Mouse (Mus musculus): ENCODE data around the gene Igsf23.

Igsf23 gene

DNA sequence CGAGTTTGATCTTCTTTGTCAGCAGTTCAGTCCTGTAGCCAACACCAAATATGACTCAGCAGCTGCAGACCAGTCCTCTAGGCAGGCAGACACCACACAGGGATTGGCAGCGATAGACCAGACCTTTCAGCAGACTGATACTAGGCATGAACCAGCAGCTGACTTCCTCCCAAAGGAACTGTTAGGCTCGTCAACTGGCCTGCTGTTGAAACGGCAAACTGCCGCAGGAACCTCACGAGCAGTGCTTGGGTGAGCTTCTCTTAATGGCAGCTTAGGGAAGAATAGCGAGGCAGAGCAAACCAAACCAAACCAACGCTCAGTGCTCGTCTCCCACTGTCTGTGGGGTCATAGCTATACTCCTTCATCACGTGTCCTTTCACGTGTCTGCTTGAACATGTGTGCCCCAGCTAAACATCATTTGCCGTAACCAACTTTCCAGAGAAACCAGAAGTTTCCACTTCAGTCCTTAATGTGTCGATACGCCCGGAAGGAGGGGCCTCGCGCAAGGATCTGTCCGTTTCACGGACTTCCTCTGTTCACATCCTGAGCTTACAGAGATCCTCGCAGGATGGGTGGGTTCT lies 15.3 kb downstream of the Igsf23 start:
- DNase-seq (ENCODE audit: low spot score) = no peak

DNA sequence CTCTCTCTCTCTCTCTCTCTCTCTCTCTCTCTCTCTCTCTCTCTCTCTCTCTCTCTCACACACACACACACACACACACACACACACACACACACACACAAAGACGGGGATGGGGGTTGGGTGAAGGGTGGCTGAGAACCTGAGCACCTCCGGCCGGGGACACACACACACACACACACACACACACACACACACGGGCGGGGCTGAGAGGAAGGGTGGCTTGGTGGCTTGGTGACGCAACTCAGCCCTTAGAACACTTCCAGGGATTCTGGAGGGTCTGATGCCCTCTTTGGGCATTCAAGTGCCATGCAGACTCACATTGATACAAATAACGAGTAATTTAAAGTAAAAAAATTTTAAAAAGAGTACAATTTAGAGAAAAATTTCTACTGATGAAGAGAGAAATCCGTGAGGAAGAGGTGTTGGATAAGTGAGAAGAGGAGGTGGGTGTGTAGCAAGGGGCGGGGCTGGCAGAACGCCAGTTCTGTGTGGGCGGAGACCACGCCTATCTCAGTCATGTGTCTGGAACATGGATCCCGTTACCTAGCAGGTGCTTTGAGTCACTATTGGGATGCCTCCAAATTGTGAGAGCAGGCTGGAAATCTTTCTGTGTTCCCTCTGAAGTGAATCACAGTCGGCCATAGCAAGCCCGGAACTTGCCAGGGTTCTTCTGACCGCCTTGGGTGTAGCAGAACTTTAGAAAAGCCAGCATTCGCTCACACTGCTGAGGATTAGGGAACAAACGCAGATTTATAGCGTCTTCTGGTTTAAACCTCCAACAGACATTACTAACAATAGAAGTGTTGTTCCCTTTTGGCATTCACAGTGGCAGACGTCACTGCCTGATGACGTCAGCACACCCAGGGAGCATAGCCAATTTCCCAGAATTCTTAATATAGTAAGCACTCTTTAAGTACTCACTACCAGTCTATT lies 17.4 kb downstream of the Igsf23 start:
- DNase-seq (ENCODE audit: low spot score) = peak; percentile 81

DNA sequence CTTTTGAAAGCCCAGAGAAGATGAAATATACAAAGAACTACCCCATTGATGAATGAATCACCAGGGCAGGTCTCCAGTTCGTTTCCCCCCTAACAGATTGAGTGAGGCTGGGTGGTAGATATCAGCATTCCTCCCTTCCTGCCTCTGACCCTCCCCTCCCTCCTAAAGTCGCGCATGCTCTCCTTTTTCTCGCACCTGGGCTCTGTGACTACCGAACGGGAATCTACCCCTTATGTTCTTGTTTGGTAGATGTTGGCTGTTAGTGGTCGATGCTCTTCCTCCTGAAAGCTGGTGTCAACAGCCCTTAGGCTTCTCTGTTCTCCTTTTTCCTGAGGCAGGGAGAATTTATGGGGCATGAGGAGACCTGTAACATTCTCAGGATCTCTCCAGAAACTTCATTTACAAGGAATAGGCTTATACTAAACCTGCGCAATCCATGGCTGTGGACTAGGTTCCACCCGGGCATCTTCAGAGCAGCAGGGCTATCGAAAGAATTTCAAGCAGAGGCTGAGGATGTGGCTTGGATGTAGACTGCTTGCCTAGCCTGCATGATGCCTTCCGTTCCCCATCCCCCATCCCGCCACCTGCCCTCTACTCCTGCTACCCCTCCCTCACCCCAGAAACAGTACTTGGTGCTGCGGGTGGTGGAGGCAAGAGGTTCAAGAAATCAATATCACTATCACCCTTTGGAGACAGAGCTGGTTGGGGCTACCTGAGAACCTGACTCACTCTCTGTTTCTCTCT lies 18.3 kb downstream of the Igsf23 start:
- no peak for DNase-seq (ENCODE audit: low spot score)

DNA sequence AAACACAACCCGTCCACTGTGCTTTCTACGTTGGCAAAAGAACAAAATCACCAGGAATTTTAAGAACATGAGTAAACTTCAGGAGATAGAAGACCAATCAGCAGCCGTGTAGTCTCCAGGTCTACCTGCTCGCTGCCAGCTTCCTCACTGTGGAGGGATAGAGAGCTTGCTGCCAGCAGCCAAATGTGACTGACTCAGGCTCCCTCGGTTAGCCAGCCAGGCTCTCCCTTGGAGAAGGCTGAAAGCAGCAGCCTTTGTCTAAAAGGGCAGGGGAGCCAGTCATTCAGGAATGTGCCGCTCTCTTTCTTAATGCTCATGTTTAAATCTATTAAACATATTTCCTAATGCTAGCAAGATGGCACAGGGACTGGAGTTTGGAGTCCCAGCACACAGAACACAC lies 20.1 kb downstream of the Igsf23 start:
- peak; percentile 38 for DNase-seq (ENCODE audit: low spot score)

DNA sequence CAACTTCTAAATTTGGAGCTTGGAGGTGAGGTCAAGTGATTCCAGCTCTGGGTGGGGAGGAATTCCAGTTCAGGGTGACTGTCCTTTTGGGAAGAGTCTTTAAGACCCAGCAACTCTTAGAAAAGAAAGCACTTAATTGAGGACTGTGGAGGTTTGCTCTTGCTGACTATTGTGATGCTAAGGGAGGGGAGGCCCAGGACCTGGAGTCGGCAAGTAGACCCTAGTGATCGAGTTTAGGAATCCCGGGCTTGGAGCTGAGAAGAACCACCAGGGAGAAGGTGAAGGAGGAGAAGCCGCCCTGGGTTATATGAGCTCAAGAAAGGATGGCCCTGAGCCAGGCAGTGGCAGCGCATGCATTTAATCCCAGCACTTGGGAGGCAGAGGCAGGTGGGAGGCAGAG lies 22.1 kb downstream of the Igsf23 start:
- DNase-seq (ENCODE audit: low spot score) = no peak

DNA sequence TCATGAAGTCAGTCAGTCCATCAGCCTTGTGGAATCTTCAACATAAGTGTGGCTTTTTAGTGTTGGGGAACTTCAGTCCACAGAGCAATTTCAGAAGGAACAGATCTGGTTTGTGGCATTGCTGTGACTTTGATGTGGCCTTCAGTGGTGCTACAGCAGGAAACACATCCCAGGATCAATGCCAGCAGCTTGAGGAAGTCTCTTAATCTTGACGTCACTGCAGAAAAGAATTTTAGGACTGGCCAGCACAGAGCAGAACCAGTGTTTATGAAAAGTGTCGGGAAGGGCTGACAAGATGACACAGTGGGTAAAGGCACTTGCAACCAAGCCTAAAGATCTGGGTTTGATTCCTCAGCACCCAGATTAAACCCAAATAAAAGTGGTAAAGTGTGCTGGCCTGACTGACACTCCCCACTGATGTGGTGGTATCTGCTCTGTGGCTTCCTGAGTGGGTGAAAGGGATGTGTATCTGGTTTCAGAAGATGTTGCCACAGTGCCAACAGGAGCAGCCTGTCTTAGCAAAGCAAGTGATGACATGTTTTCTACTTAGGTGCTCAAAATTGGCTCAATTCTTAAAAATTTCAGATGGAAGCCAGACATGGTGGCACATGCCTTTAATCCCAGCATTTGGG lies 23.6 kb downstream of the Igsf23 start:
- DNase-seq (ENCODE audit: low spot score) = peak; percentile 57

DNA sequence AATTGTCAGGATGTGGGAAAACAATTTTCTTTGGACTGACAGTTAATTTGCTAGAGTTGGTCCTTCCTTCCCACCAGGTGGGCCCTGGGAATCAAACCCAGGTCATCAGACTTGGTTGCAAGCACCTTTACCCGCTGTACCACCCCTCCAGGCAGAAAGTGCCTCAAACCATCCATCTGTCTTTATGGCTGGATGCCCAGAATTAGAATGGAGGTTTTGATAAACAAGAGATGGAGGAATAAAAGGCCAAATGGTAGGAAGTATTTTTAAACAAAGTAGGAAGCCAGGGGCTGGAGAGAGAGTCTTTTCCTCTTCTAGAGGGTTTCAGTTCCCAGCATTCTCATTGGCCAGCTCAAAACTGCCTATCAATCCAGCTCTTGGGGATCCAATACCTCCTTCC lies 25.2 kb downstream of the Igsf23 start:
- no peak for DNase-seq (ENCODE audit: low spot score)

DNA sequence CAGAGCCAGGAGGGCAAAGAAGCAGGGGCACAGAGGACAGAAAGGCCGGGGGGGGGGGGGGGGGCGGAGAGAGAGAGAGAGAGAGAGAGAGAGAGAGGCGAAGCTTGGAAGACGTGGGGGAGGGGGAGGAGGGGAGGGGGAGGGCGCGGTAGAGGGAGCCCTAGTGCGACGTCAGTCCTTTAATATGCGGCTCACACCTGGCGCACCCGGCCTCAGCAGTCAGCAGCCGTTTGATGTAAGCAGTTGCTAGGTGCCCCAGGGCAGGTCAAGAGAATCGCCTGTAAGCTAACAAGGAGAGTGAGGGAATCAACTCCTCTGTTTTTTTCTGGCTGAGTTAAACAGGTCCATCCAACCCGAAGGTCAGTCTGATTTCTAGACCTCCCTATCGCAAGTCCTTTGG lies 26.8 kb downstream of the Igsf23 start:
- DNase-seq (ENCODE audit: low spot score) = no peak

DNA sequence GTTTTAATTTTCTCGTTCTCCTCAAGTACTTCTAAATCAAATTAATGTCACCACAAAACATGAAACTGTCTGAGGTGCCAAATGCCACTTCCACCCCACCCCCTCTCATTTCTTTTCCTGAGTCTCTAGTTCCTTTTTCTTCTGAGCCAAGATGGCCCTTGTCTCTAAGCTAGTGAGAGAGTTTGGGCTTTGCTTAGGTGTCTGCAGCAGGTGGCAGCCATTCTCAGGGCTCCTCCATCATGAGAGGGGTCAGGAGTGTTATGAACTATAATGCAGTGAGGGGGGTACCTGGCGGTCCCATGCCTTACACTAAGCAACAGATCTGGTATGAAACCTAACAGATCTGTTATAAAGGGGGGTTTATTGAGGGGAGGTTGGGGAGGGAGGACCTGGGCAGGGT lies 27.2 kb downstream of the Igsf23 start:
- DNase-seq (ENCODE audit: low spot score) = no peak

DNA sequence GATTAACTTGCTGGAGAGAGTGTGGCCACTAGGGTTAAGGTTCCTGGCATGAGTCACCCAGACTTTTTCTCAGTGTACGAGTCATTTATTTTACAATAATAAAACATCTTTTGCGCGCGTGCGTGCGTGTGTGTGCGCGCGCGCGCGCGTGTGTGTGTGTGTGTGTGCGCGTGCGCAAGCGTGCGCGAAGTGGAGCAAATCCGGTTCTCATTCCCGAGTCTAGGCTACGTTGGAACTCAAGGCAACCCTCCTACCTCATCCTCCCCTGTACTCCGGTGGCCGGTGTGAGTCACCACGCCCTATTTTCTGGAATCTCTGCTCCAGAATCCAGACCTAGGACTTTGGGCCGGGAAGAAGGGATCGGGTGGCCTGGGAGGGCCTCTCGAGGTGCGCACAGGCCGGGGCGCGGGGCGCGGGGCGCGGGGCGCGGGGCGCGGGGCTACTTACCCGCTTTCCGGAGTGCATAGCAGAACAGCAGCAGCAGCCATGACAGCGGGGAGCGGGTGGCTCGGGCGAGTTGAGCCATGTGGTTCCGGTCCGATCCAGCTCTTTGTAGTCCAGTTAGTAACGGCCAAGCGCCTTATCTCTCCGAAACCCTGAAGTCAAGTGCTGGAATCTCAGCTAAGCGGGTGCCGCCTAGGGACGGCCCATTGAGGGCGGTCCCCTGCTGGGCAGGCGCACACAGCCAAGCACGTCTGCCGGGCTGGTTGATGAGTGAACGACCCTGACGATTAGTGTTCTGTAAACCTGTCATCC lies 29.9 kb downstream of the Igsf23 start, which contains the start of gene Pvr:
Pvr (minus strand) TSS at position 655 of the 756 bp plus-strand sequence.
- DNase-seq (ENCODE audit: low spot score) = peak; percentile 86

DNA sequence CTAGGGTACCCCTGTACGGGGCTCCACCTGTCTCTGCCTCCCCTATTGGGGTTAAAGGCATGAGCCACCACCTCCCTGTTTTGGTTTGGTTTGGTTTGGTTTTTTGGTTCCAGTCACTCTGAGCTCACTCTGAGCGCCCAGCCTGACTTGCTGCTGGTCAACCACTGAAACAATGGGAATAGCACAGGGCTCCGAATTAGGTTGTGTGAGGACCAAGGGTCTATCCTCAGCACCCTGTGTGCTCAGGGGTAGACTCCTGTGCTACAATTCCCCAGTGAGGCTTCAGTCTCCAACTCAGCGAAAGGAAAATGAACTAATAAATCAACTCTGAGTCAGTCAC lies 30.4 kb downstream of the Igsf23 start:
- DNase-seq (ENCODE audit: low spot score) = no peak

DNA sequence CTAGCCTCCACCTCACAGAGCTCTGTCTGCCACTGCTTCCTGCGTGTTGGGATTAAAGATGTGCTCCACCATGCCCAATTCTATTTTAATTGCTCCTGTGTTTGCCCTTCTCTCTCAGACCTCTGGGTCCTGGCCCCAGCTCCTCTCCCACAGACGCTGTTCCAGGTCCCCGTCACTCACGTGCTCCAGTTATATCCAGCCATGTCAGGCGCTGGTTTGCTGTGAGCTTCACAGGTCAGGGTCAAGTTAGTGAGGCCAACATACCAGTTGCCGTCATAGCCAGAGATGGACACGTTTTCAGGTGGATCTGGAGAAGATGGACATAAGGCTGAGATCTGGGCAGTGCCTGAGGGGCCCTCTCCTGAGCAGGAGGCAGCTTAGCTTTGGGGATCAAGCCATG lies 36.0 kb downstream of the Igsf23 start:
- no peak for DNase-seq (ENCODE audit: low spot score)

DNA sequence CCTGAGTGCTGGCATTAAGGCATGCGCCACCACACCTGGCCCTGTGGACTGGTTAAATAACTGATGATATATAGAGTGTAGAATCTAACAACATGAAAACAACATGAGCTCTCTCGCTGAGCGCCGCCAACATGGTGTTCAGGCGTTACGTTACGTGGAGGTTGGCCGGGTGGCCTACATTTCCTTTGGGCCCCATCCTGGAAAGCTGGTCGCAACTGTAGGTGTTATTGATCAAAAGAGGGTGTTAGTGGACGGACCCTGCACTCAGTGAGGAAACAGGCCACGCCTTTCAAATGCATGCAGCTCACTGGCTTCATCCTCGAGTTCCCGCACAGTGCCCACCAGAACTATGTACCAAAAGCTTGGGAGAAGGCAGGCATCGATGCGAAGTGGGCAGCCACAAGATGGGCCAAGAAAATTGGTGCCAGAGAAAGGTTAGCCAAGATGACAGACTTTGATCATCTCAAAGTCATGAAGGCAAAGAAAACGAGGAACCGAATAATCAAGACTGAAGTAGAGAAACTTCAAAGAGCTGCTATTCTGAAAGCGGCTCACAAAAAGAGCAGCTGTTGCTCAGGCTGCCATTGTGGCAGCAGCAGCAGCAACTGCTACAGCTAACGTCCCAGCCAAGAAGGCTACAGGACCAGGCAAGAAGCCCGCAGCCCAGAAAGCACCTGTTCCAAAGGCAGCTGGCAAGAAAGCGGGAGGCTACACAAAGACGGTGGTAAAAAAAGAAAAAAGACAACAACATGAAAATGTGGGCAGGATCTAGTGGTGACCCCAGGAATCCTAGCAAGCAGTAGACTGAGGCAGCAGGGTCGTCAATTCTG lies 38.6 kb downstream of the Igsf23 start:
- DNase-seq (ENCODE audit: low spot score) = no peak

DNA sequence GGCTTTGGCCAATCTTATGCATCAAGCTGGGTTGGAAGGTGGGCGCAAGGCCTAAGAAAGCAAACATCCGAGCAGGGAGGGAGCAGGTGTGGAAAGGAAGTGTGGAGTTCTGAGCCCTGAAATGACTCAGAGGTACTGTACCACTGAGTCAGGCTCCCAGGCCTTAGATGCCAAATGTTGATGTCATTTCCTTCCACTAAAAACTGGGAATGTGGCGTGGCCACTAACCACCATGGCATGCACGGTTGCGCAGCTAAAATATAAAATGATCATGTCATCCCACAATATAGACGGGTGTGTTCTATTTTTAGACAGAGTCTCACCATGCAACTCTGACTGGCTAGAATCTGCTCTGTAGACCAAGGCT lies 39.3 kb downstream of the Igsf23 start:
- no peak for DNase-seq (ENCODE audit: low spot score)

DNA sequence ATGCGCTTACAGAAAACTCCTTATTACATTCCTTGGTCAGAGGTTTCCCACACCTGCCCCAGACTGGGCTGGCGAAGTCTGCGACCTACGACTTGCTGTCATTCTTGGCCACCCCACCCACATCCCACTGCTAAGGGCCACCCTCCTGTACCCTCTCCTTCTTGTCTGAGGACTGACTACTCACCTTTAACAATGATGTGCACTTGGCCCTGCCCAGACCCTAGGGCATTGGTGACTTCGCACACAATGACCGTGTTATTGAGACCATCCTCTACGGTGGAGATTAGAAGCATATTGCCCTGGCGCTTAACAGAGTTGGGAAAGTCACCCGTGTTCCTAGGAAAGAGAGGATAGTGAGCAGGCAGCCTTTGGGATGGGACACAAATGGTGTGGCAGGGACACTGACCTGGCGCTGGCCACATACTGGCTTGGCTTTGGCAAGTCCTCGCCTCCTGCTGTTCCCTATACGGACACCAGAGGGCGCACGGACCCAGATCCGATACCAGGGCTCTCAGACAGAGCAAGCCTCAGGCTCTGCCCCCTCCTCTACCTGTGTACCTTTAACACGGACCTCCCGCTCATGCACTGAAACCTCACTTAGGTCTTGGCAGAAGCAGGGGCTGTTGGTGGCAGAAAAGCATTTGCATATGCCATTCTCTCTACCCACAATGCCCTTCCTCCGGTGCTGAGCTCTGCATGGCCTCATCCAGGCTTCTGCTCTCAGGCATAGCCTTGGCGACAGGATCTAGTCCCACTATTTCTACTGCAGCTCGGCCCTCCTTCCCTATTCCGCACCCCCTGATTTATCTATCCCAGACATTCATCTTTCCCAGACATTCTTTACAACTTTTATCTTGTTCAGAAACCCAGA lies 39.9 kb downstream of the Igsf23 start:
- DNase-seq (ENCODE audit: low spot score) = peak; percentile 78

DNA sequence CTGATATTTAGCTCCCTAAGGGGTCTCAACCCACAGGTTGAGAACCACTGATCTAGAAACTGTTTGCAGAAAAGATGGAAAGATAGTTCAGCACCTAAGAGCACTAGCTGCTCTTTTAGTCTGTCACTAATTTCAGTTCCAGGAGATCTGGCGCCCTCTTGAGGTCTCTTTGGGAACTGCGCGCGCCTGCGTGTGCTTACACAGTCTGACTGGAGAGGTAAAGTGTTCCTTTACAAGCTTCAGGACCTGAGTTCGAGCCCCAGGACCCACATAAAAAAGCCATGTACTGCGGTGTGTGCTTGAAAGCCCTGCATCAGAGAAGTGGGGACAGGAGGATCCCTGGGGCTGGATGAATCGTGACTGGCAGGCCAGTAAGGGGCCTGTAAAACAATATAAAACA lies 60.7 kb downstream of the Igsf23 start:
- DNase-seq (ENCODE audit: low spot score) = peak; percentile 29

DNA sequence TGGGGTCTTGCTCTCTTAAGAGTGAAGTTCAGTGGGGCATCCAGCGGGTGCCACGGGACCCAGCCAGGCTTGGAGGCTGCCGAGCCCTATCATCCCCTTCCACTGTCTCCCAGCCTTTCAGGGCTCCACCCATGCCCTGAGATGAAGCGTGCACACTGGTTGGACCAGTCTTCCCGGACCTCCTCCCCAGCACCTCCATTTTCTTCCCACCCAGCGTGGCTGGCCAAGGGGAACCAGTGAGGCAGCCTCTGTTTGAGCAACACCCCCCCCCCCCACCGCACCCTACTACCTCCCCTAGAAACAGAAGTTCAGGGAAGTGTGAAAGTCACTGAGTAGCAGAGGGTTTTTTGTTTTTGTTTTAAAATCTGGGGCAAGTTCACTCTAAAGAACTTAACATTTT lies 62.7 kb downstream of the Igsf23 start, which contains the start of gene Ceacam19:
Ceacam19 (minus strand) TSS at position 117 of the 400 bp plus-strand sequence.
- DNase-seq (ENCODE audit: low spot score) = no peak
